Mouse (Mus musculus) forebrain, postnatal 0 days (tissue): ENCODE measurements around the gene Ift81. TPM values are rescaled to one million over a fixed set of nuclear protein-coding genes. Genes with fewer than 3 reads are reported as not detected.

Experiments used
- ATAC-seq: fragments of 200-750 bp; cut with Nextera tagmentation; 2 replicates; pipeline ENCODE4 v1.8.0; 2017; ENCODE audit warnings: mild to moderate bottlenecking, moderate library complexity
- DNase-seq: peaks from one replicate; pipeline ENCODE4 v3.0.0-alpha.2; 2015
- H3K27ac ChIP-seq: fragments of 300-500 bp; sonication (generic); 2 replicates; pipeline ENCODE4 v1.5.1; 2014; ENCODE audit warnings: low read depth, mild to moderate bottlenecking, antibody characterized with exemption, low read length, moderate library complexity, mixed read lengths
- H3K27me3 ChIP-seq: fragments of 300-500 bp; sonication (generic); 2 replicates; pipeline ENCODE4 v1.6.1; 2014; ENCODE audit warnings: mild to moderate bottlenecking, low read length, mixed read lengths; ENCODE audit not compliant: insufficient read depth
- H3K36me3 ChIP-seq: fragments of 300-500 bp; sonication (generic); 2 replicates; pipeline ENCODE4 v1.6.1; 2014; ENCODE audit warnings: mild to moderate bottlenecking, moderate library complexity; ENCODE audit not compliant: insufficient read depth
- H3K4me1 ChIP-seq: fragments of 300-500 bp; sonication (generic); 2 replicates; pipeline ENCODE4 v1.6.1; 2014; ENCODE audit warnings: antibody characterized with exemption; ENCODE audit not compliant: insufficient read depth
- H3K4me2 ChIP-seq: fragments of 300-500 bp; sonication (generic); 2 replicates; pipeline ENCODE4 v1.6.1; 2014; ENCODE audit warnings: low read depth, mild to moderate bottlenecking, moderate library complexity
- H3K4me3 ChIP-seq: fragments of 300-500 bp; sonication (generic); 2 replicates; pipeline ENCODE4 v1.5.1; 2014; ENCODE audit warnings: low read depth, low read length, mixed read lengths
- H3K9ac ChIP-seq: fragments of 300-500 bp; sonication (generic); 2 replicates; pipeline ENCODE4 v1.6.1; 2014; ENCODE audit warnings: mild to moderate bottlenecking
- H3K9me3 ChIP-seq: fragments of 300-500 bp; sonication (generic); 2 replicates; pipeline ENCODE4 v1.6.1; 2016; ENCODE audit warnings: low read length
- CTCF ChIP-seq: sonication (generic); IDR thresholded peaks from 2 replicates; pipeline ENCODE4 v1.5.1; 2016; ENCODE audit warnings: antibody characterized with exemption, control low read depth, low read depth
- WGBS: fragments of 180-500 bp; shearing (Covaris S2); extraction: QIAGEN DNeasy Blood & Tissue Kit; methylation state at CpG from one replicate; pipeline ENCODE4 v1.1.7; 2014; 5-methylcytosine and 5-hydroxymethylcytosine counted together
- polyA plus RNA-seq: library from polyadenylated mRNA; unstranded; fragments of >200 nt; fragmentation: Nextera tagmentation; extraction: Ambion mirVana; gene quantifications from 2 replicates; pipeline ENCODE4 v1.2.1, GENCODE M21; 2015
- total RNA-seq: library from RNA; depleted of rRNA; stranded (reverse); fragments of >200 nt; gene quantifications from 2 replicates; pipeline ENCODE4 v1.2.3, GENCODE M21; 2014

Gene Ift81
- total and polyA plus RNA-seq, 2 experiments from 2014 or later: 48.1 to 67.0 TPM

GRCm38 (mm10) chr5:122552638-122553037, 61.7 kb downstream of the Ift81 start:
- no peak for ATAC-seq
- H3K4me2 ChIP-seq: no peak overlapping the region
- H3K27ac ChIP-seq: no peak overlapping the region
- H3K27me3 ChIP-seq: no peaks in the 10 kb centered on the region
- no peak overlapping the region for H3K9ac ChIP-seq
- no peak overlapping the region for H3K4me3 ChIP-seq
- no peak for DNase-seq
- H3K9me3 ChIP-seq: no peaks in the 10 kb centered on the region
- H3K4me1 ChIP-seq: peaks cover 10% of the 10 kb centered on the region
- peaks cover 8% of the 10 kb centered on the region for H3K36me3 ChIP-seq
- WGBS: 85% methylated on average over 9 of the region's 9 CpGs
- no peak for TF ChIP-seq CTCF

- 65% methylated on average over 8 of the region's 8 CpGs for WGBS
- no peak for TF ChIP-seq CTCF
- Histone ChIP-seq H3K27ac (no peak overlapping the region), H3K4me1 (peaks cover 10% of the 10 kb centered on the region), H3K4me3 (no peak overlapping the region), H3K27me3 (no peaks in the 10 kb centered on the region), H3K9me3 (no peaks in the 10 kb centered on the region), H3K9ac (no peak overlapping the region), H3K4me2 (no peak overlapping the region), H3K36me3 (peaks cover 8% of the 10 kb centered on the region; the same call in 1 of the 2 replicates)
- ATAC-seq (no peak), DNase-seq (no peak)
Observed at GRCm38 (mm10) chr5:122550460-122550859, 63.9 kb downstream of the Ift81 start.

- Histone ChIP-seq H3K9ac (no peak overlapping the region), H3K36me3 (peaks cover 4% of the 10 kb centered on the region; the same call in 1 of the 2 replicates), H3K4me2 (no peak overlapping the region), H3K4me3 (no peak overlapping the region), H3K9me3 (no peaks in the 10 kb centered on the region), H3K4me1 (peaks cover 10% of the 10 kb centered on the region), H3K27me3 (no peaks in the 10 kb centered on the region), H3K27ac (0 out of 2 replicates have a peak overlapping the region, but pooled peaks have one; percentile 46)
- 50% methylated on average over 6 of the region's 6 CpGs for WGBS
- ATAC-seq (no peak), DNase-seq (no peak)
- TF ChIP-seq CTCF: no peak
Observed at GRCm38 (mm10) chr5:122548671-122549070, 65.6 kb downstream of the Ift81 start.

- Histone ChIP-seq H3K27me3 (no peaks in the 10 kb centered on the region), H3K9me3 (no peaks in the 10 kb centered on the region), H3K4me3 (no peak overlapping the region), H3K4me1 (peaks cover 10% of the 10 kb centered on the region), H3K9ac (no peak overlapping the region), H3K36me3 (peaks cover 4% of the 10 kb centered on the region; the same call in 1 of the 2 replicates), H3K27ac (peak overlapping the region; percentile 9; the same call in 1 of the 2 replicates), H3K4me2 (no peak overlapping the region)
- ATAC-seq (no peak), DNase-seq (no peak)
- WGBS: 31% methylated on average over 6 of the region's 6 CpGs
- no peak for TF ChIP-seq CTCF
Observed at GRCm38 (mm10) chr5:122547810-122548209, 66.5 kb downstream of the Ift81 start.

GRCm38 (mm10) chr5:122547251-122547714, 67.0 kb downstream of the Ift81 start:
- Histone ChIP-seq H3K27ac (no peak overlapping the region), H3K27me3 (no peaks in the 10 kb centered on the region), H3K4me3 (no peak overlapping the region), H3K36me3 (peaks cover 4% of the 10 kb centered on the region; the same call in 1 of the 2 replicates), H3K4me1 (peaks cover 10% of the 10 kb centered on the region), H3K4me2 (no peak overlapping the region), H3K9ac (no peak overlapping the region), H3K9me3 (no peaks in the 10 kb centered on the region)
- ATAC-seq (no peak), DNase-seq (peak; percentile 47)
- peak; percentile 65 for TF ChIP-seq CTCF
- 52% methylated on average over 7 of the region's 7 CpGs for WGBS

GRCm38 (mm10) chr5:122543392-122543791, 70.9 kb downstream of the Ift81 start:
- no peak overlapping the region for H3K4me3 ChIP-seq
- H3K36me3 ChIP-seq: 0 out of 2 replicates have a peak, but pooled peaks cover 4% of the 10 kb centered on the region
- H3K9me3 ChIP-seq: no peaks in the 10 kb centered on the region
- ATAC-seq: no peak
- DNase-seq: no peak
- peaks cover 4% of the 10 kb centered on the region for H3K4me1 ChIP-seq
- H3K27me3 ChIP-seq: no peaks in the 10 kb centered on the region
- H3K27ac ChIP-seq: no peak overlapping the region
- WGBS: 93% methylated on average over 6 of the region's 6 CpGs
- no peak overlapping the region for H3K4me2 ChIP-seq
- no peak for TF ChIP-seq CTCF
- no peak overlapping the region for H3K9ac ChIP-seq

- 85% methylated on average over 8 of the region's 8 CpGs for WGBS
- no peak for ATAC-seq
Observed at GRCm38 (mm10) chr5:122541871-122542270, 72.4 kb downstream of the Ift81 start.

More at GRCm38 (mm10) chr5:122541871-122542270, 72.4 kb downstream of the Ift81 start:
- Histone ChIP-seq H3K9ac (no peak overlapping the region), H3K4me1 (no peaks in the 10 kb centered on the region), H3K4me2 (no peak overlapping the region), H3K27me3 (no peaks in the 10 kb centered on the region), H3K9me3 (no peaks in the 10 kb centered on the region), H3K27ac (no peak overlapping the region), H3K4me3 (no peak overlapping the region), H3K36me3 (0 out of 2 replicates have a peak, but pooled peaks cover 4% of the 10 kb centered on the region)
- no peak for TF ChIP-seq CTCF
- no peak for DNase-seq
